Mouse (Mus musculus) testis, adult 2 months (tissue): ENCODE measurements at regions not wholly inside any gene's neighbourhood (a gene's known extent, or its start where the extent isn't known, plus 50 kb on each side); places are given as distances from the start of the nearest gene placed in this dataset.

ENCODE experiments used
- H3K27ac ChIP-seq: fragments of 200-500 bp; 2 replicates; pipeline ENCODE4 v1.5.1; 2012; ENCODE audit warnings: low read depth, low read length; ENCODE audit not compliant: control insufficient read depth, insufficient read depth
- H3K27me3 ChIP-seq: fragments of 200-500 bp; 2 replicates; pipeline ENCODE4 v1.6.1; 2012; ENCODE audit warnings: mild to moderate bottlenecking, low read length, moderate library complexity; ENCODE audit not compliant: control insufficient read depth, insufficient read depth
- H3K36me3 ChIP-seq: fragments of 200-500 bp; 2 replicates; pipeline ENCODE4 v1.6.1; 2012; ENCODE audit warnings: mild to moderate bottlenecking, low read length; ENCODE audit not compliant: control insufficient read depth, insufficient read depth
- H3K4me1 ChIP-seq: fragments of 200-500 bp; 2 replicates; pipeline ENCODE4 v1.6.1; 2012; ENCODE audit warnings: low read length; ENCODE audit not compliant: control insufficient read depth, insufficient read depth
- H3K4me3 ChIP-seq: fragments of 200-500 bp; 2 replicates; pipeline ENCODE4 v1.5.1; 2012; ENCODE audit warnings: low read depth, mild to moderate bottlenecking, low read length, moderate library complexity, mixed read lengths; ENCODE audit not compliant: control insufficient read depth
- CTCF ChIP-seq: fragments of 200-500 bp; IDR thresholded peaks from 2 replicates; pipeline ENCODE4 v1.5.1; 2012; ENCODE audit warnings: low read depth, mild to moderate bottlenecking, inconsistent platforms, low read length, moderate library complexity; ENCODE audit not compliant: control insufficient read depth, insufficient read depth, insufficient replicate concordance
- POLR2A ChIP-seq: fragments of 200-500 bp; IDR thresholded peaks from 2 replicates; pipeline ENCODE4 v1.6.1; 2012; ENCODE audit warnings: low read depth, mild to moderate bottlenecking, inconsistent platforms, low read length, moderate library complexity; ENCODE audit not compliant: control insufficient read depth

DNA sequence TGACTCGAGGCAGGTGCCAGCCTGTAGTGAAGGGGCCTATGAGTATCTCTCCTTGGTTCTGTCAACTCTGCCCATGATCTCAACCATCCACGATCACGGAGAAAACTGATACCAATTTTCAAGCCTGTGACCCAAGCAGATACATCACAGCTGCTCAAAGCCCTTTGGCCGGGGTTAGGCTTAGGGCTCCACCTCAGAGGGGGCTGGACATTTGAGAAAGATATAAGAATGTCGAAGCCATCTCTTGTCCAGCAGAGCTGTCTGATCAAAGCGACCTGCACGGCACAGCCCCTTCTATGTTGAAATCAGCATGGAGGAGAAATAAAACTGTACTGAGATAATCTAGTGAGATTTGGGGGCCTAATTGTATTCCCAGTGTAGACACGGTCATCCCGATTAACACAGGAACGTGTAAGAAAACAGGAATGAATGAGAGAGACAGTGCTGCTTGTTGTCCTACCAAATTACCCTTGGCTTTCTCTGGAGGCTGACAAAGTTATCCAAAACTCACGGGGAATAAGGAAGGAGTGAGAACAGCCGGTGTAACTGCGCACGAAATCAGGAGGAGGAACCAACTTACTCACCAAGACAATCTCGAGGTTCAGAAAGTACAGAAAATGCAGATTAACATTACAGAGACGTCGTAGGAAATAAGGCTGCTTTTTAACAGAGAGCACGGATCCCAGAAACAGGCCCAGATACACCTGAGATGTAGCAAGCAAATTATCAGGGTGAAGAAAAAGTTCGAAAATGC, 212.7 kb upstream of the Amigo2 start:
- H3K4me1 ChIP-seq: peaks cover 10% of the 10 kb centered on the region
- H3K36me3 ChIP-seq: no peaks in the 10 kb centered on the region
- H3K27me3 ChIP-seq: no peaks in the 10 kb centered on the region; the same call in 1 of the 2 replicates
- no peak overlapping the region for H3K4me3 ChIP-seq
- no peak overlapping the region for H3K27ac ChIP-seq
- TF ChIP-seq POLR2A (no peak), CTCF (no peak)

DNA sequence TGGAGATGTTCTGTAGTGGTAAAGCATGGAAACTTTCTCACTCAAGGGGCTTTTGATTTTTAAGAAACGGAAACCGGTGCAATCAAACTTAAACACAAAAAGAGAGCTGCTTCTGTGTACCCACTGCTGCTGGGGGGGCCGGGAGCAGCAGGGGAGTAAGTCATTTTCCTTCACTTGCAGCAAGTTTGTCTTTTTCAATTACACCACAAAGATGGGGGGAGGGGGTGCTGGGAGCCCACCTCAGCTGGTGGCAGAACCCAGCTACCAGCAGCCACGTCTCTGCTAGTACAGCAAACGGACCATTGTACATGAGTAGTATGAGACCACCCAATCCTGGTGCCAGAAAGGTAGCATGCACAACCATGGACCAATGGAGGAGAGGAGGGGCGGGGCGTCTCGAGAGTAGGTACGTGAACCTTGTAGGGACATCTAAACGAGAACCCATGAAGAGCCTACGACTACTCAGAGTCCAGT, 211.7 kb upstream of the Amigo2 start:
- H3K27ac ChIP-seq: no peak overlapping the region
- no peaks in the 10 kb centered on the region for H3K36me3 ChIP-seq
- peaks cover 10% of the 10 kb centered on the region for H3K4me1 ChIP-seq
- no peak for TF ChIP-seq POLR2A
- TF ChIP-seq CTCF: no peak
- H3K27me3 ChIP-seq: no peaks in the 10 kb centered on the region; the same call in 1 of the 2 replicates
- H3K4me3 ChIP-seq: no peak overlapping the region

DNA sequence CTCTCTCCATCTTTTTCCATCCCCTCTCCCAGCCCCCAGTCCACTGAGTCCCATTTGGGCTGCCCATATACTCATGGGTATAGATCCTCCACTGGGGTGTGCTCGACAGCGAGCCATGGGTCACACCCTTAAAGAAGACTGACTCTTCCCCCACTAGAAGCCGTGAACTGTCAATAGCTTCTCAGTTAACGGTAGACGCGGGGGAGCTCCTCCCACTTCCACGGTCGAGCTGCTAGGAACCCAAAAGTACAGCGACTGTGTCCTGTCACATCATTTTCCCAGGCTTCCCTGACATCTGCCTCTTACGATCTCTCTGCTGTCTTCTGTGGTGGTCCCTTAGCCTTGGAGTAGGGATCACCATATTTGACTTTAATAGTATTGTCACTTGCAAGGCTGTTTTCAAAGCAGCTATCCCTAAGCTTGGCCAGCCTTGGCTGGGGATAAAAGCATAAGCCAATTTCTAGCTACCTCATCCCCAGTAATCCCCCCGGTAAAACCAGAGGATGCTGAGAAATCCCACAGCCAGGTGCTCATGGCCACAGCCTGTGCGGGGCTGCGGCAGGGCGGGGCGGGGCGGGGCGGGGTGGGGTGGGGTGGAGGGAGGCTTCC, 211.2 kb upstream of the Amigo2 start:
- Histone ChIP-seq H3K4me3 (no peak overlapping the region), H3K27ac (no peak overlapping the region), H3K27me3 (no peaks in the 10 kb centered on the region; the same call in 1 of the 2 replicates), H3K4me1 (peaks cover 10% of the 10 kb centered on the region), H3K36me3 (no peaks in the 10 kb centered on the region)
- TF ChIP-seq CTCF (no peak), POLR2A (no peak)

GRCm38 (mm10) chr15:97457468-97457867, 210.4 kb upstream of the Amigo2 start:
- no peak for TF ChIP-seq CTCF
- TF ChIP-seq POLR2A: no peak
- no peak overlapping the region for H3K4me3 ChIP-seq
- H3K27ac ChIP-seq: no peak overlapping the region
- H3K27me3 ChIP-seq: no peaks in the 10 kb centered on the region; the same call in 1 of the 2 replicates
- H3K36me3 ChIP-seq: no peaks in the 10 kb centered on the region
- H3K4me1 ChIP-seq: peaks cover 10% of the 10 kb centered on the region

GRCm38 (mm10) chr15:97456991-97457390, 209.9 kb upstream of the Amigo2 start:
- no peak for TF ChIP-seq POLR2A
- TF ChIP-seq CTCF: no peak
- Histone ChIP-seq H3K4me1 (peaks cover 10% of the 10 kb centered on the region), H3K27me3 (no peaks in the 10 kb centered on the region; the same call in 1 of the 2 replicates), H3K36me3 (no peaks in the 10 kb centered on the region), H3K27ac (no peak overlapping the region), H3K4me3 (no peak overlapping the region)

GRCm38 (mm10) chr15:97455672-97456071, 208.6 kb upstream of the Amigo2 start:
- Histone ChIP-seq H3K36me3 (no peaks in the 10 kb centered on the region), H3K4me1 (peaks cover 10% of the 10 kb centered on the region), H3K27me3 (no peaks in the 10 kb centered on the region; the same call in 1 of the 2 replicates), H3K27ac (no peak overlapping the region), H3K4me3 (no peak overlapping the region)
- TF ChIP-seq CTCF (no peak), POLR2A (no peak)

DNA sequence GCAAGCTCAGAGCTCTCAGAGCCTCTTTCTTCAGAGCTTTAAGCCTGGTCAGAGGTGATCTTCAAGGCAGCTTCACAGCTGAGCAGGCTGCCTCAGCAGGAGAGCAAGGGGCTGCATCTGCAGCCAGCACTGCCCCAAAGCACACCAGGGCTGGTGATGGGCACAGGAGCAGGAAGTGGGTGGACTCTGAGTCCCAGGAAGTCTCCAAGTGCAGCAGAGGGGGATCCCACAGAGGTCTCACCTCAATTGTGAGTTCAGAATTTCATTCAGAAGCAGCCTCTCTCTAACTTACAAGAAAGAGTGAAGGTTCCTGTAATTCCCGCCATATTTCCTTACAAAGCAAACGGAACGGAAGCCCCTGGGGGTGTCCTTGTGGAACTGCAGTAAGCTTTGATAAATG, 202.6 kb upstream of the Amigo2 start:
- no peak for TF ChIP-seq POLR2A
- no peak for TF ChIP-seq CTCF
- H3K4me1 ChIP-seq: no peaks in the 10 kb centered on the region
- no peak overlapping the region for H3K27ac ChIP-seq
- H3K27me3 ChIP-seq: no peaks in the 10 kb centered on the region
- no peaks in the 10 kb centered on the region for H3K36me3 ChIP-seq
- H3K4me3 ChIP-seq: no peak overlapping the region
